ENCODE assay signal across 18 mouse cellular contexts in genomic region chr12:38863395-38863794, GRCm38 (mm10).
DNase-seq lines count a peak whose midpoint lies in the region; ATAC-seq and TF ChIP-seq lines count a peak whose summit lies in the region.
"Had no signal": no experiment of that assay in that cellular context is flagged by ENCODE, and none has a peak within 500 bp of the region (broad histone marks: within the 10 kb centered on the region; RNA-seq: fewer than 3 reads in every experiment).

No protein-coding gene starts in this region.

- TF ChIP-seq POLR2A in lung, adult 2 months (IDR thresholded peaks at IDR 0.05; ENCODE audit: borderline replicate concordance, extremely low read depth, low read depth, low read length), result no peak
- TF ChIP-seq POLR2A in CH12.LX (IDR thresholded peaks at IDR 0.05; ENCODE audit: low read depth, low read length), result no peak

- H3K9me3 ChIP-seq in lung, embryonic 15.5 days, result no peaks in the 10 kb centered on the region
- no peaks in the 10 kb centered on the region for H3K9me3 ChIP-seq in CH12.LX (replicated peaks; ENCODE audit: low read length)
- H3K9me3 ChIP-seq in stomach, embryonic 15.5 days, result no peaks in the 10 kb centered on the region
- no peaks in the 10 kb centered on the region for H3K9me3 ChIP-seq in midbrain, embryonic 14.5 days (ENCODE audit: control insufficient read depth, low read length)
- H3K9me3 ChIP-seq: embryonic facial prominence, embryonic 13.5 days; forebrain, embryonic 15.5 days; limb, embryonic 15.5 days had no signal

- dilution Hi-C loops in CH12.LX (cut with MboI; ENCODE audit: extremely low pct_ligation_motif_present, extremely low pct_unique_long_range_greater_than_20kb, low sequenced_read_pairs), result no loop called here

- ATAC-seq in lung, embryonic 15.5 days (ENCODE audit: borderline replicate concordance, extremely low read depth, low FRiP score, low TSS enrichment), result no peak
- peak; percentile 72 for ATAC-seq in granulocyte monocyte progenitor cell, adult 5-6 weeks (replicated peaks; ENCODE audit: poor library complexity, severe bottlenecking)
- ATAC-seq in stomach, embryonic 15.5 days (ENCODE audit: insufficient read depth, low FRiP score, low read depth), result no peak
- no peak for ATAC-seq in midbrain, embryonic 14.5 days (ENCODE audit: low FRiP score, low TSS enrichment)
- ATAC-seq: CD4-positive, CD25-positive, alpha-beta regulatory T cell, adult 4 months; forebrain, embryonic 15.5 days had no signal

- 0 out of 2 replicates have a peak, but pooled peaks cover 3% of the 10 kb centered on the region for H3K36me3 ChIP-seq in lung, embryonic 15.5 days
- no peaks in the 10 kb centered on the region for H3K36me3 ChIP-seq in CH12.LX (replicated peaks in 1 of 2; ENCODE audit: control insufficient read depth in 1 of 2, insufficient read depth in 1 of 2, low read length in 1 of 2)
- no peaks in the 10 kb centered on the region for H3K36me3 ChIP-seq in stomach, embryonic 15.5 days
- H3K36me3 ChIP-seq in midbrain, embryonic 14.5 days (ENCODE audit: control insufficient read depth, insufficient read depth, low read length), result no peaks in the 10 kb centered on the region
- H3K36me3 ChIP-seq: embryonic facial prominence, embryonic 13.5 days; forebrain, embryonic 15.5 days; G1E had no signal

- H3K4me3 ChIP-seq in lung, embryonic 15.5 days, result no peak overlapping the region
- H3K4me3 ChIP-seq in lung, adult 2 months (replicated peaks; ENCODE audit: extremely low read depth, low read depth, low read length), result no peak overlapping the region
- no peak overlapping the region for H3K4me3 ChIP-seq in CH12.LX (replicated peaks in 1 of 3; ENCODE audit: low read depth in 2 of 3, low read length in 2 of 3, poor library complexity in 1 of 3)
- no peak overlapping the region for H3K4me3 ChIP-seq in stomach, embryonic 15.5 days (replicated peaks)
- H3K4me3 ChIP-seq in midbrain, embryonic 14.5 days (replicated peaks; ENCODE audit: low read depth, low read length), result no peak overlapping the region
- H3K4me3 ChIP-seq: embryonic facial prominence, embryonic 13.5 days; forebrain, embryonic 15.5 days; limb, embryonic 15.5 days had no signal

- H3K9ac ChIP-seq in lung, embryonic 15.5 days, result no peak overlapping the region
- H3K9ac ChIP-seq in CH12.LX (ENCODE audit: insufficient read depth, low read depth), result peak overlapping the region; percentile 38; the same call in 1 of the 2 replicates
- no peak overlapping the region for H3K9ac ChIP-seq in stomach, embryonic 15.5 days
- no peak overlapping the region for H3K9ac ChIP-seq in midbrain, embryonic 14.5 days (replicated peaks; ENCODE audit: low read length)
- H3K9ac ChIP-seq: embryonic facial prominence, embryonic 13.5 days; forebrain, embryonic 15.5 days; limb, embryonic 15.5 days had no signal

- no peak for TF ChIP-seq CTCF in lung, adult 2 months (IDR thresholded peaks at IDR 0.05; ENCODE audit: insufficient read depth, low read length)
- TF ChIP-seq CTCF in CH12.LX (conservative IDR thresholded peaks at IDR 0.05 in 1 of 2, IDR thresholded peaks at IDR 0.05 in 1 of 2; ENCODE audit: low read depth in 2 of 2, low read length in 2 of 2), result no peak

- no peak overlapping the region for H3K4me2 ChIP-seq in lung, embryonic 15.5 days
- H3K4me2 ChIP-seq in CH12.LX (ENCODE audit: insufficient read depth, low read depth, poor library complexity, severe bottlenecking), result 0 out of 2 replicates have a peak overlapping the region, but pooled peaks have one; percentile 44
- no peak overlapping the region for H3K4me2 ChIP-seq in stomach, embryonic 15.5 days
- H3K4me2 ChIP-seq in midbrain, embryonic 14.5 days (ENCODE audit: low read length), result no peak overlapping the region
- H3K4me2 ChIP-seq: embryonic facial prominence, embryonic 13.5 days; forebrain, embryonic 15.5 days; limb, embryonic 15.5 days had no signal

- H3K27me3 ChIP-seq in lung, embryonic 15.5 days, result no peaks in the 10 kb centered on the region
- no peaks in the 10 kb centered on the region for H3K27me3 ChIP-seq in CH12.LX (replicated peaks)
- H3K27me3 ChIP-seq in stomach, embryonic 15.5 days (replicated peaks), result no peaks in the 10 kb centered on the region
- no peaks in the 10 kb centered on the region for H3K27me3 ChIP-seq in midbrain, embryonic 14.5 days (ENCODE audit: control insufficient read depth, insufficient read depth, low read length)
- H3K27me3 ChIP-seq: embryonic facial prominence, embryonic 13.5 days; forebrain, embryonic 15.5 days; limb, embryonic 15.5 days had no signal

- TF ChIP-seq RAD21 in CH12.LX (IDR thresholded peaks at IDR 0.05; ENCODE audit: low read depth, low read length), result no peak

- peak overlapping the region; percentile 55; the same call in 1 of the 2 replicates for H3K27ac ChIP-seq in lung, embryonic 15.5 days
- H3K27ac ChIP-seq in CH12.LX (ENCODE audit: insufficient read depth, low read depth), result peak overlapping the region; percentile 72
- H3K27ac ChIP-seq in stomach, embryonic 15.5 days, result peak overlapping the region; percentile 31; the same call in 1 of the 2 replicates
- no peak overlapping the region for H3K27ac ChIP-seq in midbrain, embryonic 14.5 days (replicated peaks; ENCODE audit: low read depth, low read length)
- H3K27ac ChIP-seq: embryonic facial prominence, embryonic 13.5 days; forebrain, embryonic 15.5 days; limb, embryonic 15.5 days had no signal

- in situ Hi-C loops in CH12.LX (cut with MboI; ENCODE audit: low pct_ligation_motif_present, low pct_unique_long_range_greater_than_20kb, low sequenced_read_pairs), result no loop called here

- no peak for DNase-seq in lung, adult 2 months
- DNase-seq in CH12.LX (ENCODE audit: extremely low read depth), result peak; percentile 40
- DNase-seq in midbrain, embryonic 14.5 days, result no peak
- no peak for DNase-seq in cerebellum, postnatal 25 days
- DNase-seq: adrenal gland, postnatal 36 days; cerebellum, adult 2 months; gastrocnemius, postnatal 14 days; kidney, adult 9 months; kidney, postnatal 25 days; right cerebral cortex, adult 18-20 months had no signal

- H3K4me1 ChIP-seq in lung, embryonic 15.5 days, result 0 out of 2 replicates have a peak, but pooled peaks cover 6% of the 10 kb centered on the region
- 0 out of 2 replicates have a peak, but pooled peaks cover 2% of the 10 kb centered on the region for H3K4me1 ChIP-seq in lung, adult 2 months (ENCODE audit: control insufficient read depth, insufficient read depth, low read length)
- H3K4me1 ChIP-seq in CH12.LX (ENCODE audit: control insufficient read depth in 1 of 2, insufficient read depth in 2 of 2), result peaks cover 5 to 24% of the 10 kb centered on the region in 2 experiments
- no peaks in the 10 kb centered on the region for H3K4me1 ChIP-seq in stomach, embryonic 15.5 days
- no peaks in the 10 kb centered on the region for H3K4me1 ChIP-seq in midbrain, embryonic 14.5 days (ENCODE audit: control insufficient read depth, insufficient read depth, low read length)
- H3K4me1 ChIP-seq: embryonic facial prominence, embryonic 13.5 days; limb, embryonic 15.5 days had no signal

- no peaks in the 10 kb centered on the region for H3K79me2 ChIP-seq in CH12.LX (replicated peaks; ENCODE audit: control insufficient read depth, extremely low read depth, insufficient read depth, poor library complexity, severe bottlenecking)

- WGBS in lung, embryonic 15.5 days, result 57% methylated on average over 4 of the region's 4 CpGs
- 52% methylated on average over 4 of the region's 4 CpGs for WGBS in lung, adult 2 months
- 38% methylated on average over 4 of the region's 4 CpGs for WGBS in stomach, embryonic 15.5 days
- 89% methylated on average over 4 of the region's 4 CpGs for WGBS in midbrain, embryonic 14.5 days

- peak; percentile 23; the same call in 1 of the 2 replicates for TF ChIP-seq EP300 in CH12.LX (IDR thresholded peaks at IDR 0.05; ENCODE audit: low read length)

TF ChIP-seq in CH12.LX, 34 proteins besides CTCF, POLR2A, EP300 and RAD21:
- TF ChIP-seq MYC (IDR thresholded peaks at IDR 0.05; ENCODE audit: low read depth, low read length), result peak; percentile 12; the same call in 1 of the 2 replicates
- TF ChIP-seq KAT2A (IDR thresholded peaks at IDR 0.05; ENCODE audit: insufficient replicate concordance, low read length), result no peak
- 0 out of 2 replicates have a peak, but pooled peaks have one; percentile 6 for TF ChIP-seq MAX (IDR thresholded peaks at IDR 0.05; ENCODE audit: low read length)
- TF ChIP-seq MXI1 (IDR thresholded peaks at IDR 0.05; ENCODE audit: low read depth, low read length), result no peak
- no peak for TF ChIP-seq USF1 (IDR thresholded peaks at IDR 0.05; ENCODE audit: low read depth, low read length)
